Comparison of ENCODE assay signal across 22 mouse cellular contexts in genomic region chr17:26873502-26873901, GRCm38 (mm10). TPM values are rescaled to one million over a fixed set of nuclear protein-coding genes. Genes with fewer than 3 reads are reported as not detected.
"Had no signal": no experiment of that assay in that cellular context is flagged by ENCODE, and none has a peak within 500 bp of the region (broad histone marks: within the 10 kb centered on the region; RNA-seq: fewer than 3 reads in every experiment).

No protein-coding gene starts in this region.

- H3K9me3 ChIP-seq: kidney, embryonic 15.5 days; limb, embryonic 15.5 days; liver, embryonic 12.5 days; midbrain, embryonic 12.5 days; neural tube, embryonic 13.5 days; stomach, embryonic 15.5 days had no signal

- H3K27ac ChIP-seq: kidney, embryonic 15.5 days; limb, embryonic 15.5 days; liver, embryonic 12.5 days; midbrain, embryonic 12.5 days; neural tube, embryonic 13.5 days; stomach, embryonic 15.5 days had no signal

- ATAC-seq: liver, embryonic 12.5 days; midbrain, embryonic 16.5 days had no signal

- H3K4me3 ChIP-seq: kidney, embryonic 15.5 days; limb, embryonic 15.5 days; liver, embryonic 12.5 days; midbrain, embryonic 12.5 days; neural tube, embryonic 13.5 days; stomach, embryonic 15.5 days had no signal

- H3K36me3 ChIP-seq: kidney, embryonic 15.5 days; limb, embryonic 15.5 days; liver, embryonic 12.5 days; midbrain, embryonic 12.5 days; neural tube, embryonic 13.5 days; stomach, embryonic 15.5 days had no signal

- DNase-seq: kidney, postnatal 14 days; left cerebral cortex, postnatal 4 days; lung, postnatal 10 days; retina, postnatal 1 day; right cerebral cortex, postnatal 4 days; spleen, adult 18-20 months; thymus, postnatal 36 days had no signal

- H3K9ac ChIP-seq: kidney, embryonic 15.5 days; limb, embryonic 15.5 days; liver, embryonic 12.5 days; midbrain, embryonic 12.5 days; neural tube, embryonic 13.5 days; stomach, embryonic 15.5 days had no signal

- H3K4me1 ChIP-seq: kidney, embryonic 15.5 days; liver, embryonic 12.5 days; midbrain, embryonic 12.5 days; neural tube, embryonic 13.5 days; stomach, embryonic 15.5 days had no signal

- H3K4me2 ChIP-seq: kidney, embryonic 15.5 days; limb, embryonic 15.5 days; liver, embryonic 12.5 days; midbrain, embryonic 12.5 days; neural tube, embryonic 13.5 days; stomach, embryonic 15.5 days had no signal

- H3K27me3 ChIP-seq: liver, embryonic 12.5 days; midbrain, embryonic 12.5 days; neural tube, embryonic 13.5 days; stomach, embryonic 15.5 days had no signal

RNA-seq across cellular contexts. Expression of gene Nkx2-5, which starts 28.7 kb away (rescaled TPM):
- total RNA-seq: layer of hippocampus, adult 8-10 months; layer of hippocampus, postnatal 14 days; left cerebral cortex, adult 18-20 months; left cerebral cortex, postnatal 10 days; left cerebral cortex, postnatal 4 days; megakaryocyte-erythroid progenitor cell, adult 5-6 weeks had no signal
- polyA plus RNA-seq: kidney, embryonic 15.5 days; large intestine, adult 2 months; limb, embryonic 15.5 days; liver, embryonic 16.5 days; midbrain, embryonic 12.5 days; midbrain, embryonic 16.5 days; thymus, postnatal 0 days had no signal
